Mouse (Mus musculus) thymus, adult 2 months (tissue): Measurements from ENCODE around the gene Dctpp1.

ENCODE experiments used
- CTCF ChIP-seq: fragments of 200-500 bp; IDR thresholded peaks from 2 replicates; pipeline ENCODE4 v1.5.1; 2012; ENCODE audit warnings: mild to moderate bottlenecking, control low read depth, low read length, moderate library complexity, borderline replicate concordance; ENCODE audit not compliant: control insufficient read depth, poor library complexity, insufficient read depth; ENCODE audit errors: extremely low read depth
- POLR2A ChIP-seq: fragments of 200-500 bp; IDR thresholded peaks from 2 replicates; pipeline ENCODE4 v1.6.1; 2012; ENCODE audit warnings: mild to moderate bottlenecking, low read length, control low read depth, moderate library complexity; ENCODE audit not compliant: control insufficient read depth, poor library complexity, insufficient read depth; ENCODE audit errors: extremely low read depth

DNA sequence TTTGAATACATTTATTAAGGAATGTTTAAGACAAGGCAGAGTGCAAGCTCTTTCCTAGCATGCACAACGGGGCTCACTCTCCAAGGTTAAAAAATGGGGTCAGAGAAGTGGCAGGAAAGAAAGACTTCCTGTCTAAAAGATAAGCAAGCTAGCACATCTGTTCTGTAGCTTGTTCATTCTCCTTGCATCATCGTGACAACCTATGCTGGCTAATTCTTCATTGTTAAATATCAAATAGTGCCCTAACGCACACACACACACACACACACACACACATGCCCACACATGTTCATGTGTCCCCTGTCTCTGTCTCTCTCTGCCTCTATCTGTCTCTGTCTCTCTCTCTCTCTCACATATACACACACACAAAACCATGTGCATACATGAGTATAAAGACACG, 20.6 kb upstream of the Dctpp1 start:
- TF ChIP-seq CTCF (no peak), POLR2A (no peak)
